Mouse (Mus musculus) thymus, postnatal 4 days (tissue): ENCODE data around the gene Cdca7l.

Experiments used
- DNase-seq: peaks from one replicate; pipeline ENCODE4 v3.0.0; 2021

Cdca7l gene

GRCm38 (mm10) chr12:117809327-117810017 lies 5.4 kb downstream of the Cdca7l start:
- DNase-seq, result no peak

GRCm38 (mm10) chr12:117810074-117810473 lies 6.0 kb downstream of the Cdca7l start:
- DNase-seq, result no peak

- DNase-seq, result no peak
These were observed 16.2 kb downstream of the Cdca7l start for GRCm38 (mm10) chr12:117820138-117820858.

GRCm38 (mm10) chr12:117820859-117821221 lies 16.8 kb downstream of the Cdca7l start:
- no peak for DNase-seq

- DNase-seq, result no peak
These were observed 17.3 kb downstream of the Cdca7l start for GRCm38 (mm10) chr12:117821394-117821793.

GRCm38 (mm10) chr12:117828350-117828749 lies 24.3 kb downstream of the Cdca7l start:
- no peak for DNase-seq

- DNase-seq, result no peak
These were observed 27.4 kb downstream of the Cdca7l start for GRCm38 (mm10) chr12:117831351-117831961.

GRCm38 (mm10) chr12:117832190-117832589 lies 28.1 kb downstream of the Cdca7l start:
- no peak for DNase-seq

GRCm38 (mm10) chr12:117834652-117835051 lies 30.6 kb downstream of the Cdca7l start:
- peak; percentile 28 for DNase-seq

- no peak for DNase-seq
These were observed 31.3 kb downstream of the Cdca7l start for GRCm38 (mm10) chr12:117835371-117835770.

GRCm38 (mm10) chr12:117837376-117837775 lies 33.3 kb downstream of the Cdca7l start:
- no peak for DNase-seq

GRCm38 (mm10) chr12:117840705-117841104 lies 36.6 kb downstream of the Cdca7l start:
- no peak for DNase-seq

- DNase-seq, result no peak
These were observed 38.6 kb downstream of the Cdca7l start for GRCm38 (mm10) chr12:117842676-117843075.

- DNase-seq, result peak; percentile 82
These were observed 39.4 kb downstream of the Cdca7l start for GRCm38 (mm10) chr12:117843302-117844074.

GRCm38 (mm10) chr12:117844075-117844408 lies 40.0 kb downstream of the Cdca7l start:
- DNase-seq, result no peak

GRCm38 (mm10) chr12:117844917-117845316 lies 40.8 kb downstream of the Cdca7l start:
- DNase-seq, result no peak

- no peak for DNase-seq
These were observed 44.5 kb downstream of the Cdca7l start for GRCm38 (mm10) chr12:117848621-117849020.

- no peak for DNase-seq
These were observed 46.4 kb downstream of the Cdca7l start for GRCm38 (mm10) chr12:117850472-117850871.

GRCm38 (mm10) chr12:117853316-117853715 lies 49.2 kb downstream of the Cdca7l start:
- peak; percentile 75 for DNase-seq

GRCm38 (mm10) chr12:117857023-117857422 lies 52.9 kb downstream of the Cdca7l start:
- DNase-seq, result no peak

- no peak for DNase-seq
These were observed 53.8 kb downstream of the Cdca7l start for GRCm38 (mm10) chr12:117857884-117858283.

- DNase-seq, result no peak
These were observed 56.8 kb downstream of the Cdca7l start for GRCm38 (mm10) chr12:117860840-117861239.

- DNase-seq, result no peak
These were observed 57.2 kb downstream of the Cdca7l start for GRCm38 (mm10) chr12:117861249-117861648.
